Mouse (Mus musculus): ENCODE measurements around the gene Mark1.

Mark1 gene

GRCm38 (mm10) chr1:184961853-184962252 lies 37.5 kb downstream of the Mark1 start:
- no peak for DNase-seq (ENCODE audit: low spot score)

- no peak for DNase-seq (ENCODE audit: low spot score)
These were observed 40.6 kb downstream of the Mark1 start for GRCm38 (mm10) chr1:184958818-184959217.

GRCm38 (mm10) chr1:184958388-184958787 lies 41.0 kb downstream of the Mark1 start:
- DNase-seq (ENCODE audit: low spot score): no peak

GRCm38 (mm10) chr1:184951758-184952157 lies 47.6 kb downstream of the Mark1 start:
- no peak for DNase-seq (ENCODE audit: low spot score)

- peak; percentile 46 for DNase-seq (ENCODE audit: low spot score)
These were observed 48.3 kb downstream of the Mark1 start for GRCm38 (mm10) chr1:184951057-184951456.

GRCm38 (mm10) chr1:184938106-184938505 lies 61.3 kb downstream of the Mark1 start:
- no peak for DNase-seq (ENCODE audit: low spot score)

- DNase-seq (ENCODE audit: low spot score): no peak
These were observed 63.4 kb downstream of the Mark1 start for GRCm38 (mm10) chr1:184935980-184936379.

- no peak for DNase-seq (ENCODE audit: low spot score)
These were observed 63.9 kb downstream of the Mark1 start for GRCm38 (mm10) chr1:184935490-184935889.

GRCm38 (mm10) chr1:184931097-184931496 lies 68.3 kb downstream of the Mark1 start:
- DNase-seq (ENCODE audit: low spot score): no peak

- DNase-seq (ENCODE audit: low spot score): no peak
These were observed 71.0 kb downstream of the Mark1 start for GRCm38 (mm10) chr1:184928382-184928781.

- no peak for DNase-seq (ENCODE audit: low spot score)
These were observed 71.5 kb downstream of the Mark1 start for GRCm38 (mm10) chr1:184927911-184928310.

GRCm38 (mm10) chr1:184922824-184923223 lies 76.5 kb downstream of the Mark1 start:
- DNase-seq (ENCODE audit: low spot score): no peak

- DNase-seq (ENCODE audit: low spot score): no peak
These were observed 79.3 kb downstream of the Mark1 start for GRCm38 (mm10) chr1:184920057-184920456.

GRCm38 (mm10) chr1:184918227-184918888 lies 81.0 kb downstream of the Mark1 start:
- DNase-seq (ENCODE audit: low spot score): no peak

GRCm38 (mm10) chr1:184912336-184912735 lies 87.0 kb downstream of the Mark1 start:
- no peak for DNase-seq (ENCODE audit: low spot score)

- no peak for DNase-seq (ENCODE audit: low spot score)
These were observed 87.5 kb downstream of the Mark1 start for GRCm38 (mm10) chr1:184911861-184912260.

- DNase-seq (ENCODE audit: low spot score): no peak
These were observed 90.8 kb downstream of the Mark1 start for GRCm38 (mm10) chr1:184908558-184908957.

GRCm38 (mm10) chr1:184905904-184906745 lies 93.2 kb downstream of the Mark1 start:
- DNase-seq (ENCODE audit: low spot score): no peak

GRCm38 (mm10) chr1:184905371-184905770 lies 94.0 kb downstream of the Mark1 start:
- peak; percentile 73 for DNase-seq (ENCODE audit: low spot score)

- no peak for DNase-seq (ENCODE audit: low spot score)
These were observed 95.7 kb downstream of the Mark1 start for GRCm38 (mm10) chr1:184903697-184904096.

GRCm38 (mm10) chr1:184902886-184903285 lies 96.5 kb downstream of the Mark1 start:
- DNase-seq (ENCODE audit: low spot score): no peak

GRCm38 (mm10) chr1:184897350-184897749 lies 102.0 kb downstream of the Mark1 start:
- no peak for DNase-seq (ENCODE audit: low spot score)

- DNase-seq (ENCODE audit: low spot score): no peak
These were observed 107.4 kb downstream of the Mark1 start for GRCm38 (mm10) chr1:184891998-184892397.

Measured in layer of hippocampus, adult 11-12 months (tissue).